Mouse (Mus musculus) retina, postnatal 7 days (tissue): ENCODE measurements around the gene Dtl.
"Not testable (repeated sequence)": the region's sequence is repeated elsewhere in the genome, so short reads cannot be mapped to it uniquely, and the experiment has no call there.

ENCODE experiments used
- DNase-seq: peaks from one replicate; pipeline ENCODE4 v3.0.0-alpha.2; 2012; ENCODE audit warnings: low read depth, low spot score

Gene Dtl

GRCm38 (mm10) chr1:191519329-191520066 is 55.8 kb downstream of the Dtl start:
- no peak for DNase-seq

- DNase-seq = no peak
Observed at GRCm38 (mm10) chr1:191518911-191519310, 56.4 kb downstream of the Dtl start.

GRCm38 (mm10) chr1:191517969-191518368 is 57.4 kb downstream of the Dtl start:
- DNase-seq = no peak

- DNase-seq = no peak
Observed at GRCm38 (mm10) chr1:191517056-191517455, 58.3 kb downstream of the Dtl start.

- DNase-seq = not testable (repeated sequence)
Observed at GRCm38 (mm10) chr1:191516351-191516750, 59.0 kb downstream of the Dtl start.

- no peak for DNase-seq
Observed at GRCm38 (mm10) chr1:191513195-191513594, 62.1 kb downstream of the Dtl start.

GRCm38 (mm10) chr1:191512383-191512782 is 63.0 kb downstream of the Dtl start:
- DNase-seq = no peak

GRCm38 (mm10) chr1:191511503-191511902 is 63.8 kb downstream of the Dtl start:
- DNase-seq = no peak

- DNase-seq = no peak
Observed at GRCm38 (mm10) chr1:191509865-191510264, 65.5 kb downstream of the Dtl start.

- no peak for DNase-seq
Observed at GRCm38 (mm10) chr1:191509131-191509530, 66.2 kb downstream of the Dtl start.

GRCm38 (mm10) chr1:191506791-191507190 is 68.6 kb downstream of the Dtl start:
- DNase-seq = no peak

GRCm38 (mm10) chr1:191499666-191500065 is 75.7 kb downstream of the Dtl start:
- DNase-seq = no peak

GRCm38 (mm10) chr1:191498271-191498955 is 76.9 kb downstream of the Dtl start:
- no peak for DNase-seq

- DNase-seq = no peak
Observed at GRCm38 (mm10) chr1:191496676-191497075, 78.7 kb downstream of the Dtl start.

GRCm38 (mm10) chr1:191495051-191495467 is 80.3 kb downstream of the Dtl start:
- no peak for DNase-seq

GRCm38 (mm10) chr1:191494303-191494655 is 81.1 kb downstream of the Dtl start:
- no peak for DNase-seq

GRCm38 (mm10) chr1:191493476-191494302 is 81.7 kb downstream of the Dtl start:
- DNase-seq = no peak

- DNase-seq = no peak
Observed at GRCm38 (mm10) chr1:191490446-191490845, 84.9 kb downstream of the Dtl start.
